23 mouse cellular contexts compared by ENCODE assay signal in the genomic region with DNA sequence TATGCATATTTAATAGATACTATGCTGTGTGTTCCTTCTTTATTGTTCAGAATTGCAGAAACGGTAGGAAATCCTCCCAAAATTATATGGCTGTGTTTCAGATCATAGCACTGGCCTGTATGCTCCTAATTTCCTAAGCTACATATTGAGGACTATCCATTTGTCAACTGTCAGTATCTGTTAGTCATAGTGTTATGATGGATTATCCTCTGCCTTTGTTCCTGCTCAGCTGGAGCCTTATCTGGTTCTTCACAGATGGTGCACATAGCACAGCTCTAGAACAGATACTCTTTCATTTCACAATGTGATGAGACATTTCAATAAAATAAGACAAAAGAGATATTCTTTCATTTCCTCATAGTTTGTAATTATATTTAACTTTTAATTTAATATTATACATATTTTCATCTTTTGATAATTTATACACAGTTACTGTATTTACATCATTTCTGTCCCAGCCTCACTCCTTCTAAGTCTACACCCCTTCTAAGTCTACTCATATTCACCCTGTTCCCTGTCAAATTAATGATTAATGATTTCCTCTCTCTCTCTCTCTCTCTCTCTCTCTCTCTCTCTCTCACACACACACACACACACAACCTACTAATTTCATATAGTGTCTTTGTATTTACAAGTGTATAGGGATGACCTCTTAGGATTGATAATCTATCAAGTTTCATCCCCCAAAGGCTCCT.
DNase-seq lines count a peak whose midpoint lies in the region; ATAC-seq and TF ChIP-seq lines count a peak whose summit lies in the region.
"Had no signal": no experiment of that assay in that cellular context is flagged by ENCODE, and none has a peak within 500 bp of the region (broad histone marks: within the 10 kb centered on the region; RNA-seq: fewer than 3 reads in every experiment).

No protein-coding gene starts in this region.

- no peak overlapping the region for H3K4me2 ChIP-seq in hindbrain, postnatal 0 days (ENCODE audit: low read depth, low read length)
- H3K4me2 ChIP-seq in kidney, embryonic 14.5 days (replicated peaks; ENCODE audit: low read depth, low read length), result no peak overlapping the region
- H3K4me2 ChIP-seq in forebrain, embryonic 16.5 days (ENCODE audit: low read length), result no peak overlapping the region
- no peak overlapping the region for H3K4me2 ChIP-seq in intestine, postnatal 0 days (replicated peaks; ENCODE audit: low read depth)
- H3K4me2 ChIP-seq: heart, embryonic 13.5 days; kidney, embryonic 15.5 days; limb, embryonic 13.5 days; liver, embryonic 13.5 days; lung, embryonic 15.5 days had no signal

- TF ChIP-seq POLR2A in brain, embryonic 14.5 days (IDR thresholded peaks at IDR 0.05; ENCODE audit: borderline replicate concordance, extremely low read depth, insufficient read depth, insufficient read length, poor library complexity, severe bottlenecking), result no peak

- WGBS in hindbrain, postnatal 0 days, result 36% methylated on average over 1 of the region's 1 CpGs
- 93% methylated on average over 1 of the region's 1 CpGs for WGBS in kidney, embryonic 14.5 days
- 90% methylated on average over 1 of the region's 1 CpGs for WGBS in forebrain, embryonic 16.5 days
- WGBS in intestine, postnatal 0 days, result 79% methylated on average over 1 of the region's 1 CpGs

- TF ChIP-seq CTCF in brain, embryonic 14.5 days (IDR thresholded peaks at IDR 0.05; ENCODE audit: borderline replicate concordance, extremely low read depth, insufficient read depth, insufficient read length), result no peak
- no peak for TF ChIP-seq CTCF in hindbrain, postnatal 0 days (IDR thresholded peaks at IDR 0.05; ENCODE audit: low read depth)
- no peak for TF ChIP-seq CTCF in intestine, postnatal 0 days (IDR thresholded peaks at IDR 0.05; ENCODE audit: low read depth)

- H3K4me1 ChIP-seq in hindbrain, postnatal 0 days (ENCODE audit: insufficient read depth, low read length), result no peaks in the 10 kb centered on the region
- no peaks in the 10 kb centered on the region for H3K4me1 ChIP-seq in kidney, embryonic 14.5 days (ENCODE audit: control insufficient read depth, insufficient read depth, low read length)
- H3K4me1 ChIP-seq in forebrain, embryonic 16.5 days (replicated peaks; ENCODE audit: control insufficient read depth, insufficient read depth, low read length), result no peaks in the 10 kb centered on the region
- no peaks in the 10 kb centered on the region for H3K4me1 ChIP-seq in intestine, postnatal 0 days (replicated peaks; ENCODE audit: control insufficient read depth, insufficient read depth, low read length)
- H3K4me1 ChIP-seq: heart, embryonic 13.5 days; kidney, embryonic 15.5 days; limb, embryonic 13.5 days; liver, embryonic 13.5 days; lung, embryonic 15.5 days had no signal

- no peak overlapping the region for H3K9ac ChIP-seq in hindbrain, postnatal 0 days (replicated peaks; ENCODE audit: low read length)
- H3K9ac ChIP-seq in kidney, embryonic 14.5 days (ENCODE audit: low read depth, low read length), result no peak overlapping the region
- H3K9ac ChIP-seq in forebrain, embryonic 16.5 days (replicated peaks; ENCODE audit: low read depth, low read length), result no peak overlapping the region
- no peak overlapping the region for H3K9ac ChIP-seq in intestine, postnatal 0 days (ENCODE audit: low read depth, low read length)
- H3K9ac ChIP-seq: heart, embryonic 13.5 days; kidney, embryonic 15.5 days; limb, embryonic 13.5 days; liver, embryonic 13.5 days; lung, embryonic 15.5 days had no signal

- H3K27ac ChIP-seq in hindbrain, postnatal 0 days, result no peak overlapping the region
- no peak overlapping the region for H3K27ac ChIP-seq in kidney, embryonic 14.5 days (ENCODE audit: low read depth, low read length)
- H3K27ac ChIP-seq in forebrain, embryonic 16.5 days (ENCODE audit: low read length), result no peak overlapping the region
- no peak overlapping the region for H3K27ac ChIP-seq in intestine, postnatal 0 days (ENCODE audit: low read depth, low read length)
- H3K27ac ChIP-seq: heart, embryonic 13.5 days; kidney, embryonic 15.5 days; limb, embryonic 13.5 days; liver, embryonic 13.5 days; lung, embryonic 15.5 days; stomach, postnatal 0 days had no signal

- H3K4me3 ChIP-seq in hindbrain, postnatal 0 days (ENCODE audit: low read length), result no peak overlapping the region
- no peak overlapping the region for H3K4me3 ChIP-seq in kidney, embryonic 14.5 days (ENCODE audit: low read length)
- H3K4me3 ChIP-seq in forebrain, embryonic 16.5 days (replicated peaks; ENCODE audit: low read length), result no peak overlapping the region
- H3K4me3 ChIP-seq in intestine, postnatal 0 days (ENCODE audit: low read depth, low read length), result no peak overlapping the region
- H3K4me3 ChIP-seq: heart, embryonic 13.5 days; kidney, embryonic 15.5 days; limb, embryonic 13.5 days; liver, embryonic 13.5 days; lung, embryonic 15.5 days had no signal

- no peaks in the 10 kb centered on the region for H3K27me3 ChIP-seq in hindbrain, postnatal 0 days (ENCODE audit: insufficient read depth, low read length)
- no peaks in the 10 kb centered on the region for H3K27me3 ChIP-seq in kidney, embryonic 14.5 days (ENCODE audit: control insufficient read depth, insufficient read depth, low read length)
- H3K27me3 ChIP-seq in forebrain, embryonic 16.5 days (replicated peaks; ENCODE audit: control insufficient read depth, insufficient read depth, low read length), result no peaks in the 10 kb centered on the region
- no peaks in the 10 kb centered on the region for H3K27me3 ChIP-seq in intestine, postnatal 0 days (replicated peaks; ENCODE audit: control insufficient read depth, insufficient read depth, low read length)
- H3K27me3 ChIP-seq: heart, embryonic 13.5 days; kidney, embryonic 15.5 days; limb, embryonic 13.5 days; liver, embryonic 13.5 days; lung, embryonic 15.5 days had no signal

- no peaks in the 10 kb centered on the region for H3K9me3 ChIP-seq in hindbrain, postnatal 0 days (ENCODE audit: low read length)
- H3K9me3 ChIP-seq in kidney, embryonic 14.5 days (ENCODE audit: control insufficient read depth, low read length), result no peaks in the 10 kb centered on the region
- H3K9me3 ChIP-seq in forebrain, embryonic 16.5 days (ENCODE audit: control insufficient read depth, low read length), result no peaks in the 10 kb centered on the region
- no peaks in the 10 kb centered on the region for H3K9me3 ChIP-seq in intestine, postnatal 0 days (ENCODE audit: control insufficient read depth)
- H3K9me3 ChIP-seq: heart, embryonic 13.5 days; kidney, embryonic 15.5 days; limb, embryonic 13.5 days; liver, embryonic 13.5 days; lung, embryonic 15.5 days had no signal

- ATAC-seq in hindbrain, postnatal 0 days, result peak; percentile 93
- ATAC-seq in kidney, embryonic 14.5 days (ENCODE audit: low FRiP score, low TSS enrichment), result no peak
- no peak for ATAC-seq in forebrain, embryonic 16.5 days
- ATAC-seq in intestine, postnatal 0 days, result no peak

- H3K36me3 ChIP-seq in hindbrain, postnatal 0 days (ENCODE audit: insufficient read depth, low read length), result no peaks in the 10 kb centered on the region
- H3K36me3 ChIP-seq in kidney, embryonic 14.5 days (ENCODE audit: control insufficient read depth, insufficient read depth, low read length), result no peaks in the 10 kb centered on the region
- no peaks in the 10 kb centered on the region for H3K36me3 ChIP-seq in forebrain, embryonic 16.5 days (ENCODE audit: control insufficient read depth, insufficient read depth)
- no peaks in the 10 kb centered on the region for H3K36me3 ChIP-seq in intestine, postnatal 0 days (ENCODE audit: control insufficient read depth, insufficient read depth)
- H3K36me3 ChIP-seq: heart, embryonic 13.5 days; kidney, embryonic 15.5 days; liver, embryonic 13.5 days; lung, embryonic 15.5 days had no signal

- peak; percentile 9 to 13 for DNase-seq in layer of hippocampus, adult 8-10 months (ENCODE audit: low spot score in 2 of 2)
- DNase-seq in layer of hippocampus, postnatal 36 days, result no peak
- peak; percentile 36 for DNase-seq in brain, embryonic 14.5 days (ENCODE audit: low read depth)
- peak; percentile 44 for DNase-seq in hindbrain, postnatal 0 days (ENCODE audit: low spot score)
- DNase-seq in retina, embryonic 14.5 days (ENCODE audit: low spot score), result peak; percentile 59
- DNase-seq: adrenal gland, postnatal 10 days; cerebellum, adult 11 months; cerebellum, postnatal 25 days; embryo, embryonic 11 days; gastrocnemius, postnatal 10 days; heart, adult 18-20 months; kidney, postnatal 4 days; liver, embryonic 13.5 days; lung, postnatal 4 days; right cerebral cortex, postnatal 4 days had no signal

Comparison
In these comparisons a context has a peak if more than half of its experiments do, and no peak if none do; other contexts are left out.
1. DNase-seq: peak in layer of hippocampus, adult 8-10 months (2 of 2), brain, embryonic 14.5 days (single experiment), hindbrain, postnatal 0 days (single experiment) and retina, embryonic 14.5 days (single experiment); none in layer of hippocampus, postnatal 36 days (0 of 2).